Mouse (Mus musculus) activated CD4-positive, CD25-positive, alpha-beta regulatory T cell, adult 4 months (primary cell): ENCODE measurements around the gene Sept12. TPM values are rescaled to one million over a fixed set of nuclear protein-coding genes. Genes with fewer than 3 reads are reported as not detected.

ENCODE experiments used
- ATAC-seq: one replicate; pipeline ENCODE4 v1.8.0; 2017
- polyA plus RNA-seq, 2 experiments: library from polyadenylated mRNA; unstranded; fragments of 100-300 nt; shearing (Covaris generic); gene quantifications; one replicate each; pipeline ENCODE4 v1.2.1; 2017

The Sept12 gene
- polyA plus RNA-seq, result not detected

- no peak for ATAC-seq
Observed at GRCm38 (mm10) chr16:4997553-4997952, at the start of gene Sept12. Sept12 (minus strand) TSS chr16:4997852.

DNA sequence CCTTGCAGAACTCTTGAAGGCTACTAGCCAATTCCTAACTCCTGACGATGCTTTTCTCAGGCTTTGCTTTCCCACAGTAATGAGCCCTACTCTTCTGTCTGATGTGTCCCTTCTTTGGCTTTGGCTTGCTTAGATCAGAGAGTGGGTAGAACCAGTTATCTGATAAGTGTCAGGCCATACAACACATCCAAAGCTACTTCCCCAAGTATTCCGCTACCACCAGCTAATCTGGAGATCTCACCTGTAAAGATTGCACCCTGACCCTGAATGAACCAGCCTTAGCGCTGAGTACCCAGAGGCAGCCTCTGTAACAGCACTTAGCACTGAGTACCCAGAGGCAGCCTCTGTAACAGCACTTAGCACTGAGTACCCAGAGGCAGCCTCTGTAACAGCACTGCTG, 47.7 kb upstream of the Sept12 start:
- no peak for ATAC-seq

DNA sequence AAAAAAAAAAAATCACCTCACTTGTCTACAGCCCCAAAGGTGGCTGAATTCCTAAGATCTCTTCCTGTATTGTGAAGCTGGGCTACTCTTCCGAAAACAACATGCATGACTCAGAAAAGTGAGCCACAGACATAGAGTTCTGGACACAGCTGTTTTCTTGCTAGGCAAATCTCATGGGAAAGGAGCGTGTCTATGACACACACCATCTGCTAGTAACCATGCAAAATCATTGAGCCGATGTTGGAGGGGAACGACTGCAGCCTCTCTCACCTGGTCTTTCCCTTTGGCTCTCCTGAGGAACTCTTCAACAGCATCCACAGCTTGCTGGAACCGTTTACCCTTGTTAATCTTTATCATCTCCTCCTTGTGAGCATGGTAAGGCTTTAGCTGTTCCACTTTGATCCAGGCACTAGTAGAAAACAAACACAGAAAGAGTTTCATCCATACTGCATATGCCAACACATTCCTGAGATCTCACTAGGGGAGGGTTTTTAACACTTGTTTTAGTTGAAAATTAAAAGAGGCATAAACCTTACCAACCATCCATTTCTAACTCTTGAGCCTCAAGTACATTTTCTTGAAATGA, 39.1 kb upstream of the Sept12 start:
- ATAC-seq, result no peak

DNA sequence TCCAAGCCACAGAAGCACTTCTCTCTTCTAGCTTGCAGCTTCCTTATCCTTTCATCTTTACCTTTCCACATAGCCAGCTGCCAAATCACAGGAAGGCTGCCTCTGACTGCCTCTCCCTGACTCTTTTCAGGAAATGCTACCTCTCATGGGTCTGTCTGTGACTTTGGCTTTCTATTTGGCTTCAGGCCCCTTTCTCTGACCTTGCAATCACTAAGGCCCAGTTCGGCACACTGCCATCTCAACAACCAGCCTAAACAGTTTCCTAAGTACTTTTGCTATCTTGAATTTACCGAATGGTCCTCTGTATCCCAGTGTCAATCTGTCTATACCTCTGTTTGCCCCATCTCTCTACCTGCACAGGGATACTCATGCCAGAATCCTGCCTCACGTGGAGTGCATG, 37.9 kb upstream of the Sept12 start:
- no peak for ATAC-seq

- peak; percentile 36 for ATAC-seq
Observed at GRCm38 (mm10) chr16:5029847-5030246, 32.2 kb upstream of the Sept12 start.

GRCm38 (mm10) chr16:5024021-5024420, 26.4 kb upstream of the Sept12 start:
- no peak for ATAC-seq

DNA sequence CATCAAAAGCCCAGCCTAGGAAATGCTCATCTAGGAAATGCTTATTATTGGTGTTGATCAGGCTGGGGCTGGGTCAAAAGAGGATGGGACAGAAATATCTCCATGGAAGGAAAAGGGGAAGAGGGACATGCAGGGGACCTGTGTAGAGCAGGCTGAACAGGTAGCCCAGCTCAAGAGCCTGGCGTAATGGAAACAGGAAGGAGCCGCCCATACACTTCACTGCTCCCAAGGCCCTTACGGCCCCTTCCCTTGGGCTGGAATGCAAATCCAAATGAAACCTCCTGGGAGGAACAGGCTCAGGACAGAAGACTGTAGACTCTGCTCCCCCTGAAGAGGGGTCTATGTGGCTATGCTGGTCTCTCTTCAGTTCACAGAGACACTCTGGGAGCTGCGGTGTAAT, 16.9 kb upstream of the Sept12 start:
- ATAC-seq, result no peak

- peak; percentile 100 for ATAC-seq
Observed at GRCm38 (mm10) chr16:5013054-5013838, 15.6 kb upstream of the Sept12 start, which contains the start of gene Rogdi. Rogdi (minus strand) TSS chr16:5013553.

- ATAC-seq, result no peak
Observed at GRCm38 (mm10) chr16:5012036-5013005, 14.7 kb upstream of the Sept12 start.

DNA sequence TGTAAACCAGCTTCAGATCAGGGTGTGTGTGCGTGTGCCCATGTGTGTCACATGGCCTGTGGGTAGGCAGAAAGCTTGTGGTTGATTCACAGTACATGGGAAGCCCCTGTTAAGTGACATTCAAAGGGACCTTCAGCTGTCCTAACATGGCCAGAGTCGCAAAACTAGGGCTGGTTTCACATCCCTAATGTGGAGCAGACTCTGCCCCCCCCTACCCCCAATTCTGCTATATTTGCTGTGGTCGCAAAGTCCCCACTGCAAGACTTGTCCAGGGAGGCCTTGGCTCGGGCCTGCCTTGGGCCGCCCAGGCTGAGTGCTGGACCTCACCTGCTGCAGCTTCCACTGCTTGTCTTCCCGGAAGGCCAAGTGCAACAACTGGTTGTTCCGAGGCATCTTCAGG, 13.6 kb upstream of the Sept12 start:
- no peak for ATAC-seq

- ATAC-seq, result no peak
Observed at GRCm38 (mm10) chr16:5010371-5010935, 12.8 kb upstream of the Sept12 start.

- ATAC-seq, result no peak
Observed at GRCm38 (mm10) chr16:5008076-5008475, 10.4 kb upstream of the Sept12 start.

- ATAC-seq, result no peak
Observed at GRCm38 (mm10) chr16:5007492-5007891, 9.8 kb upstream of the Sept12 start.

DNA sequence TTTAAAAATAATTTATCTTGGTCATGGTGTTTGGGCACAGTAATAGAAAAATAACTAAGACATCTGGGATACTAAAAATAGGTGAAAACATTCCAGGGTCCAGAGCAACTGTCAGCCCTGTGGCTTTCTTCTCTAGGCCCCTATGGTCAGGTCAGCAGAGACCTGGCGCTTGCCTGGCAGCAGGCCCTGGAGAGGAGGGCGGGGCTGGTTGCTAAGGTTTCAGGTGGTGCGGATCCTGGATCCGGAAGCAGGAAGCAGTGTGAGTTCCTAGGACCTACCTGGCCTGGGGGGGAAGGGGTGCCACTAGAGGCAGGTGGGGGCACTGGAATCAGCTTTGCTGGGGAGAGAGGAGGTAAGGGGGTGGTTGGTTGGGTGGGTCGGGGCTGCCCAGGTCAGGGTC, 9.4 kb upstream of the Sept12 start, which contains the start of gene Smim22:
Gene Smim22 (plus strand): TSS at position 222 of the 400 bp plus-strand sequence.
- ATAC-seq, result no peak

DNA sequence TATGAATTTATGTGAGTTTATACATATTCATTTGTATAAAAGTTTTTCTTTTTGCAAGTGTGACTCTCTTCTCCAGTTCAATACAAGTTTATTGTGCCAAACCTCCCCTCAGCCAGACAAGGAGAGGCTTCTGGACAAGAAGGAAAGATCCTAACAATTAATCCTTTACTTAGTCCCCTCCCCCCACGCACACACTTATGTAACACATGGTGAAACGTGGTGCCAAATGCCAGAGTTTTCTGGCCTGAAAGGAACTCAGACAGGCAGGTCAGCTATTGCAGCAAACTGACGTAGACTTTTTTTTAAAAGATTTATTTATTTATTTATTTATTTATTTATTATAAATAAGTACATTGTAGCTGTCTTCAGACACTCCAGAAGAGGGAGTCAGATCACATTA, 3.0 kb upstream of the Sept12 start:
- no peak for ATAC-seq

DNA sequence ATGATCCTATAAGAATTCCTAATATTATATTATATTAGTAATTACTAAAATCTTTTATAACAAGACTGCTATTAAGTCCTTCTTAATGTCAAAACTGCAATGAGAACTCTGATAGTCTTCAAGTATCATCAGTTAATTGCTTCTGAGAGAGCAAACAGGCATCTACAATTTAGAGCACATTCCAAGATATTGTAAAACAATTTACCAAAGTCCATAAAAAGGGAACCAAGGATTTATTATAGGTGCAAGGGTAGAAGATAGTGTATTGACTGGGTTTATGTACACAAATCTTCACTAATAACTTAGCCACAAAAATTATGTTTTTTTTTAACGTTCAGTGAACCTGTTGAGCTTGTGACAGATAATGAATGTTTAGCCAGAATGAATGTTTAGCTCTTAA, 1.3 kb upstream of the Sept12 start:
- no peak for ATAC-seq

- ATAC-seq, result no peak
Observed at GRCm38 (mm10) chr16:4993276-4993675, 4.4 kb downstream of the Sept12 start.

DNA sequence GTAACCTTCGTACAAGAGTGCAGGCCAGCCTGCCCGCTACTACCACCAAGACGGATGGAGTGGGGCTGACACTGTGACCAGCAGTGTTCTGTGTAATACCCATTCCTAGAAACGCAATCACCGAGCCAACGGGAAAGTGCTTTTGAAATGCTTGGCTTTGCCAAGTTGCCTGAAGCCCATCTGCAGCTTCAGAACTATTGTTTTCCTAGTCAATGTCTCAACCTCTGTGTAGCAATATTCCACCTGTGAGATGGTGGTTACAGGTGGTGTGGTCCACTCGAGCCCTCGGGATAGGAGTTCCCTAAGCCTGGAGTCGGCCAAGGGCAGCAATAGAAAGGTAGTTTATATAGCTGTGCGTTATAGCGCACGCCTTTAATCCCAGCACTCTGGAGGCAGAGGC, 12.9 kb downstream of the Sept12 start:
- ATAC-seq, result no peak

DNA sequence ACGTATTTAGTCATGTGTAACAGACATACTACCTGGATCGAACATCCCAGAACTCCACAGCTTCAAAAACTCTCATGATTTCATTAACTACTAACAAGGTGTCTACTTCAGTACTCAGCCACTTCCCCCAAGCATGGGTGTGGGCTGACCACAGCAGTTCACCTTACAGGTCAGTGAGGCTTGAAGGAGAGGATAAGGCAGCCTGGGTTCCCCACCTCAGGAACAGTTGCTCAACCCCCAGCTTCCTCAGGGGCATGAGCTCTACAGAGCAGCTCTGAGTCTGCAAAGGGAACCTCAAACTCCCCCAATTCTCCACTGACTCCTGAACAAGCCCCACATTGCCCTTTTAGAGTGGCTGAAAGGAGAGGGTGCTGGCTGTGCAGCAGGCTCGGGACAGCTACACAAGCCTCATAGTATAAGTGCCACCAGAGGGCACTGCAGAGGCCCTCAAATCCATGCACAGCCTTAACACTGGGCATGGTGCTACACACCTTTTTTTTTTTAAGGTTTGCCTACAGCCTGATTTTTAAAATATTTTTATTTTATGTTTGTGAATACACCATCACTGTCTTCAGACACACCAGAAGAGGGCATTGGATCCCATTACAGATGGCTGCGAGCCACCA, 17.8 kb downstream of the Sept12 start:
- ATAC-seq, result peak; percentile 59

- no peak for ATAC-seq
Observed at GRCm38 (mm10) chr16:4978275-4979051, 19.2 kb downstream of the Sept12 start.

DNA sequence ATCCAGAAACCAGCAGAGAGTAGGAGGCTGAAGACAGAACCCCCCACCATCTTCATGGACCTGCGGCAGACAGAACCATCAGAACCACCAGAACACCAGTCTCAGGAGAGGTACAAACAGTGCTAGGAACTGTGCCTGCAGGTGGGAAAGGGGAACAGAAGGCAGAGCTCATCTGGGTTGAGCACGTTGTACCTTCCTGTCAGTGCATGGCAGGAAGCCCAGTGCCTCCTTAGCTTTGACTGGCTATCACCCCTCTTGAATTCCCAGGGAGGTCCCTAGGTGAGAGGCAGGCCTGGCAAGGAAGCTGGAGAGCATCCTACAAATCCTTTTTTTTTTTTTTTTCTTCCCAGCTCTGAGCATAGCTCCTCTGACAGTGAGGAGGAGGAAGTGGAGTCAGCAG, 21.5 kb downstream of the Sept12 start:
- no peak for ATAC-seq
